Mouse (Mus musculus) activated CD4-positive, CD25-positive, alpha-beta regulatory T cell (primary cell): ENCODE measurements around the gene Tm9sf2. TPM values are rescaled to one million over a fixed set of nuclear protein-coding genes. Genes with fewer than 3 reads are reported as not detected.

Source experiments
- polyA plus RNA-seq, 2 experiments: library from polyadenylated mRNA; unstranded; fragments of 100-300 nt; shearing (Covaris generic); gene quantifications; one replicate each; pipeline ENCODE4 v1.2.1; 2017

The Tm9sf2 gene
- polyA plus RNA-seq: 100 to 1,000 TPM; 159 to 188 TPM

DNA sequence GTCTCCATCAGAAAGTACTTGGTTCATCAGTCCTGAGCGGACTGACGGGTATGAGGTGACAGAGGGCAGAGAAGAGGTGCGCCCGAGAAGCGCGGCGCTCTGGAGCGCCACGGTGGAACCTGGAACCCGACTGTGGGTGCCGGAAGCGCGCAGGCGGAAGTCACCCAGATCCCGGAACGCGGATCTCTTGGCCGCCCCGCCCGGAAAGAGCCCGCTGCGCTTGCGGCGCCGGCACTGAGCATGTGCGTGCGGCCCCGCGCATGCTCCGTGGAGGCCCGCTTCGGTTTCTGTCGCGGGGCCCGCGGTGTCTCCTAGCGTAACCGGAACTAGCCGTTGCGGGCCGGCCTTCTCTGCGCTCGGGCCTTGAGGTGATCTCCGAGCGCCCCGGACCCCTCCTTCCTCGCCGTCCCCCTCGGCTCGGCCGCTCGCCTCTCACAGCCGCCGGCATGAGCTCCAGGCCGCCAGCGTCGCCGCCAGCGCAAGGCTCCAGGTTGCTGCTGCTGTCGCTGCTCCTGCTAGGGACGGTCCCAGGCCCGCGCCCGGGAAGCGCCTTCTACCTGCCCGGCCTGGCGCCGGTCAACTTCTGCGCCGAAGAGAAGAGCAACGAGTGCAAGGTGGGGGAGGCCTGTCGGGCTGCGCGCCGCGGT lies at the start of gene Tm9sf2:
Gene Tm9sf2, plus strand, starts transcription at position 217 of the 647 bp plus-strand sequence.

DNA sequence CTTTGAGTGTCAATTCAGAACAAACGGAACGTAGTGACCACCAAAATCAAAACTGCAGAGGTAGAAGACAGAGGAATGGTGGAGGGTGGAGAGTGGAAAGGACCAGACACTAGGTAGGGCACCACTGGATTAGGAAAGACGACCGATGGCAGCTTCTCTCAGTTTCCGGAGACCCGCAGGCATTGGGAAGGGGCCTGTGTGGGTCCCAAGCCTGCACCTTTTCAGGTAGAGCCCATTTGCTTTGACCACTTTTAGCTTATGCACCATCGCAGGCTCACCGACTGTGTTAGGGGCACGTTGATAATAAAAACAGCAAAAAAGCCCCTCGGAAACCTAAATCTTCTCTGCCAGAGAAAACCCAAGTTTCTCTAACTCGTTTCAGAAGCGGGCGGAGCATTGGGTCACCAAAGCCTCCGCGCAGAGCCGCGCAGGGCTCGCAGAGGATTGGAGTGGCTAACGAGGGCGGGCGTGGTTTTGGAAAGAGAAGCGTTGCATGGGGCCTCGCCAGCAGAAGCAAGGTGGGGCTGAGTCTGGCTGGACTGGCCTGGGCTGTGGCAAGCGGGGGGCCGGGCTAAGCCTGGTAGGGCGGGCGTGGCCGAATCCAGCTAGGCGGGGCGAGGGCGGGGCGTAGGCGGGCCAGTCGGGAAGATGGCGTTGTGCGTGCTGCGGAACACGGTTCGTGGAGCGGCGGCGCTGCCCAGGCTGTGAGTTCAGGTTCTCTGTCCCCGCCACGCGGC lies 74.4 kb downstream of the Tm9sf2 start, which contains the start of gene Clybl:
Gene Clybl, plus strand, starts transcription at position 627 of the 737 bp plus-strand sequence.

Other genes starting within 250 kb of the Tm9sf2 start
- 100 to 1,000 TPM; 146 to 183 TPM for gene Ubac2, start 228.4 kb upstream of the Tm9sf2 start, polyA plus RNA-seq
- gene Gpr18, start 191.3 kb upstream of the Tm9sf2 start, polyA plus RNA-seq: 100 to 1,000 TPM in 1 of 2 experiments, 10 to 100 TPM in 1; 69.5 to 112 TPM
- 100 to 1,000 TPM in 1 of 2 experiments, 10 to 100 TPM in 1; 56.9 to 130 TPM for gene Gpr183, start 141.8 kb upstream of the Tm9sf2 start, polyA plus RNA-seq
- gene Timm8a2, start 72.4 kb upstream of the Tm9sf2 start, polyA plus RNA-seq: not detected
- 1 to 10 TPM; 8.6 to 9.1 TPM for gene Clybl, start 74.7 kb downstream of the Tm9sf2 start, polyA plus RNA-seq